Mouse (Mus musculus) gastrocnemius, postnatal 14 days (tissue): ENCODE measurements at regions not wholly inside any gene's neighbourhood (a gene's known extent, or its start where the extent isn't known, plus 50 kb on each side); places are given as distances from the start of the nearest gene placed in this dataset.

Experiments used
- DNase-seq: peaks from one replicate; pipeline ENCODE4 v3.0.0; 2021; ENCODE audit warnings: mixed read lengths
- intact Hi-C: fragments of 180-260 bp; cut with DNase I; formaldehyde crosslinking; loops from one replicate; pipeline ENCODE4 v1.15.1; 2025; ENCODE audit warnings: low total_unique reads

DNA sequence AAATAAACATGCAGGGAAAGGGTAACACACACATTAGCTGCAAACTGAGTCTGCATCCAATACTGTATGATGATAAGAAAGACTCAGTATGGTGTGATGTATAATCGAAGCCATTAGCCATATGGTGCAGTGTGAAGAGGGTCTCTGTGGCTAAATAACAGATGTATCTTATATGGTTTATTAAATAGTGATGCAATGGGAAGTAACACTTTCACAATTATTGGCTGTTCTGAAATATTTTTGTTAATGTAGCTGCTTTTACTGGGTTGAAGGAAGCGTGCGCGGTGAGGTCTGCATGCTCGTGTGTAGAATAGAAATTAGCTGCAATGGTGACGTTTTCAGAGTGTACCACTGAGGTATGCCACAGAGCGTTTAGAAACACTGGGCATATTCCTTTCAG lies 221.7 kb upstream of the Zic1 start:
- intact Hi-C loops, result no loop called here
- no peak for DNase-seq

DNA sequence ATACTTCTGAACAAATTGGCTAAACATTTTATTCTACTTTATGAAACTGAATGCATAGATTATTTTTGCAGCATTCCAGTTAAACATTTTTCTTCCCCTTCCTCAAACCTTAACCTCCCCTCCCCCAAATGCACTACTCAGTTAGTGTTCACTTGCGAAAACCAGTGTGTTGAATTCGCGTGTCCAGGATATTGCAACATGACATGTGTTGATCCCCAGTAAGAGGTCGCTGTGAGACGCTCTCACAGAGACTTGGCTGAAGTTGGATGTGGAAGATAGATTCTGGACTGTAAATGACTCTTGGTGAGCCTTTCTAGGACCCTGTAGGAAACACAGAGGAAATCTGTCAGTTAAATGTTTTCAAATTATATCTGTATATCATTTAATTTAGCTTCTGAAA lies 221.0 kb upstream of the Zic1 start:
- DNase-seq, result no peak
- intact Hi-C loops, result no loop called here

DNA sequence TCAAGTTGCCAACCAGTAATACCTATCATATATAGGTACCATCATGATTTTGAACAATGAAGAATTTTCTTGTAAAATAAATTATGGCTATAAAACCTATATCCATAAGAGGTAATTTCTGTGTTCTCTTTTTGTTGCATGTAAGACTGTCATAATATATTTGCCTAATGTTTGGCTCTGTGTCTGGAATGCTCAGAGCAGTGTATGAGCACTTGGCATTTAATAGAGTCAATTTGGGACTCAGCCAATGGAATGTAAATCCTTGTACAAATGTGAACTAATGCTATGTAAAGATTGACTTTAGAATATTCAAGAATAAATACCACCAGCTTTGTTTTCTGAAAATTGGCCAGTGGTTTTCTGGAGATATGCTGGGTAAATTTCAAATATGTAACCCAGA lies 208.5 kb upstream of the Zic1 start:
- intact Hi-C loops, result no loop called here
- DNase-seq, result no peak

DNA sequence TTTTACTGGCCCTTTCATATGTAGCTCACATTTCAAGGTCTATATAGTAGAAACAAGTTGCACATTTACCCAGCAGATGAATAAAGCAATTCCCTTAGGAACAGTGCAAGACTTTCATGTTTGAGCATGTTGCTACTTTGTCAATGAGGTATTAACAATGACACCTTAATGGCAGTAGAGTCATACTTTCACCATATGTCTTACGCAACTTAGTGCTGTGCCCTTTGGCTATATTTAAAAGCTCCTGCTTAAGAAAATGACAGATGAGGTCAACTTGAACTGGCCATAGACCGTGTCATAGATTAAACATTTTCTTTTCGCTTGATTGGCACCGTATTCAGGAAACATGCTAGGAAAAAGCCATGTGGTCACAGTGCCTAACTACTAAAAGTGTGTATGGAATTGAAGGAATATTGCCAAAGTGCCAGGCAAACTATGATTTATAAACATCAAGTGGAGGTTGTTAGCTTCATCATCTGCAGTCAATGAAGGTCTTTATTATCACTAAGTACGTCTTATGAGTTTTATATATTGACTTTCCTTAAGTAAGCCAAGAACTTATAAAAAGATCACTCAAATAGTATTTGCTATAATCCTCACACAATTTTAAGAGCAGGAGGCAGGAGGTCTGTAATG lies 200.5 kb upstream of the Zic1 start:
- DNase-seq, result no peak
- intact Hi-C loops, result no loop called here

DNA sequence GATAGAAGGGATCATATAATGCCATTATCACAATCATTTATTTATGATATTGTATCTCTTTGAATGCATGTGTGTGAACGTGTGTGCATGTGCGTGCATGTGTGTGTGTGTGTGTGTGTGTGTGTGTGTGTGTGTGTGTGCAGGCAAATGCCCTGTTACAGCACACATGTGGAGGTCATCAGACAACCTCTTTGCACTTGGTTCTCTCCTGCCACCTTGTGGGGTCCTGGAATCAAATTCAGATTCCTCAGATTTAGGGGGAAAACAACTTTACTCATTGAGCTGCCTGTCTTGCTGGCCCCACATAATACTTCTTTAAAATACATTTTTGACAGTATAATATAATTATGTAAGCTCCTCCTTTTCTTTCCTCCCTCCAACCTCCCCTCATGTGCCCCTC lies 195.7 kb upstream of the Zic1 start:
- no peak for DNase-seq
- intact Hi-C loops, result no loop called here

DNA sequence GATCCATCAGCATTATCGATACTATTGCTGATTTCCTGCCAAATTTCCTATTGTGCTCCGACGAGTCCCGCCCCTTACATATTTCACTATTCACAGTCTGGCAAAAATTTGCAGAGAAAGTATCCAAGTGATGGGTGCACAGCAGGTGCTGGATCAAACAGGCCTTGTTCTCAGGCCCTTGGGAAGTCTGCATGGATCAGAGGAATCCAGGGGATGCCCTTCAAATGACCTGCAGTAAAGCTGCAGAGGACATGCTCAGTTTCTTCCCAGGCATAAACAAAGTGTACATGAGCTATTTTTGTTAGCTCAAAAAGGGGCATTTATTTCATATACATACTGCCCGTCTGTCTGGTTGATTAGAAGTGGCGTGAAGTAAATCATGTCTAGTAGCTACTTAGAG lies 194.2 kb upstream of the Zic1 start:
- DNase-seq, result no peak
- intact Hi-C loops, result no loop called here

DNA sequence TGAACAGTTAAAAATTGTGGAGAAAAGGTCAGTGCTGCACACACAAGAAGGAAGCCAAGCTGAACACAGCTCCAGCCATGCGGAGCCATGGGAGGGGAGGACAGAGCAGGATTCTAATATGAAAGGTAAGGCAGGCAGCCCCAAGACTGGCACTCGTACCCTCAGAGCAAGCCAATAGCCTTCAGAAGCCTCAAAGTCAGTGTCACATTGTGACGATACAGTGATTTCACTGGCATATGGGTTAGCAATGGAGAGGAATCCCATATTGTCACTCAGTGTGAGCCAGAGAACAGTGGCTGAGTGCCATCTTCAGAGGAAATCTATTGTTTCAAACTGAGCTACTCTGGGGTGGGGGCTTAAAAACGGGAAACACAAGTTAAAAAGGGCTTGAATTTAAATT lies 181.4 kb upstream of the Zic1 start:
- no peak for DNase-seq
- intact Hi-C loops, result no loop called here

DNA sequence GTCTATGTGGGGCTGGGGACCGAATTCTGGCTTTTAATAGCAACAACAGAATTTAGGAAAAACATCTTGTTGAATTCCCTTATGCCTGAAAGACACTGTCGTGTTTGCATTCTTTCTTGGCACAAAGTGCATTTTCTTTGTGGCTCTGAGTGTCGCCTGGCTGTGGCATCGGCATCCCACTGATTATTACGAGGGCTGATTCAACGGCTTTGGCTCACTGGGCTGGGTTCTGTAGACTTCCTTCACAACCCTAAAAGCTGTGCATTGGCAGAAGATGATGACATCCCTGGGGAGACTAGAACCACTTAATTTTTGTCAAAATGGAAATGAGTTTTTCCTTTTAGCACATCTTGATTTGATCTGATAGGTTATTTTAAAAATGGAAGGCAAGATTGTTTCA lies 179.8 kb upstream of the Zic1 start:
- intact Hi-C loops, result no loop called here
- no peak for DNase-seq

DNA sequence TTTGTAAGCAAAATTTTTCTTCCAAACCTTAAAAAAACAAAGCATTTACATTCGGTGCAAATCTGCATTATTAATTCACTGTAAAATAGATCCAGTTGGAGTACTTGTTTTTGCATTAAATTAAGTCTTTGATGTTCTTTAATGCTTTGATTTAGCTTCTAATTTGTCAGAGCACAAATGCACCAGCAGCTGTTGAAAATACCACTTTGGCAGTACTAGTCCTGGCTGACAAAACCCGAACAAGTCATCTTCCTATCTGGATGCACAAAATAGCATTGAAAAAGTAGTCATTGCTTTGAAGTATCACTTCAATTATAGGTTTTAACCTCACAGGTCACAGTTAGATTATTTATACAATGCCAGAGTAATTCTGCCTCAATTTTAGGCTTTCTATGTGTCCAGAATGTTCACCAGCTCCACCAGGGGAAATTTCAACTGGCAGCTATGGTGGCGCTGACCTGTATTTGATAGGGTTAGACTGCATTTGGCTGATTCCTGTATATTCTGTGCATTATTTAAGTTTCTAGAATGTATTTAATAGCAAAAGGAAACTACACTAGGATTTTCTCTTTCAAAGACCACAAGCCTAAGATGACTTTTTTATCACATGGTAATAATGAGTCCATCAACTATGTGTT lies 163.3 kb upstream of the Zic1 start:
- no peak for DNase-seq
- intact Hi-C loops, result no loop called here

DNA sequence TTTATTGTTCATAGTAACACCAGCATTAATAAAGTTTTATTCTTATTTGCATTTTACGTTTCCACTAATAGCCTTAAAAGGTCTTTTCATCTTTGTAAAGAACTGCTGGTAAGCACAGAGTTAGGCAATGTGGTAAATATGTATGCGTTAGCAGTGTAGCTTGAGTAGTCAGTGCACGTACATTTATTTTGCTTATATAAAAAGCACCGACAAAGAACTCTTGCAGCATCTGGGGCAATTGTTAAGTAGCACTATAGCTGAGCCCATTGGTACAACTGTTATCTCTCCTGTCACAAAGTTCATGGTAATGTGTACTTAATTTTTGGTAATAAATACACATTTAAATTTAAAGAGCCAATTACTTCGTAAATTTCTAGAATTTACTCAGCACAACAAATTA lies 162.8 kb upstream of the Zic1 start:
- DNase-seq, result no peak
- intact Hi-C loops, result no loop called here

DNA sequence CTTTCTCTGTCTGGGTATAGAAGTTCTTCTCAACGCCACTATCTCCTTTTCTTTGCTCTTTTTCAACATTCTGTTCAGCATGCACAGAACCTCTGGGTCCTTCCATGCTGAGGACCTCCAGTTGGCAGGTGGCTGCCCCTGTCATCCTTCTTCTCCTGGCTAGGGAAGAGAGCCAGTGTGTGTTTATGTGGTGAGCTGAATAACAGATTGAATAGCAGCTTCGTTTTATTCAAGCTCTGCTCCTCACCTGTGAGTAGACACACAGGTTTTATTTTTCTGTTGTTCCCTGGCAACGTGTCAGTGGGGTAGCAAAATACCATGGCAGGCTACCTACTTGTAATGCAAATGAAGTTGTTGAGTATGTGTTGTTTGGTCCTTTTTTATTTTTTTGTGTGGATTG lies 154.9 kb upstream of the Zic1 start:
- intact Hi-C loops, result no loop called here
- DNase-seq, result no peak

DNA sequence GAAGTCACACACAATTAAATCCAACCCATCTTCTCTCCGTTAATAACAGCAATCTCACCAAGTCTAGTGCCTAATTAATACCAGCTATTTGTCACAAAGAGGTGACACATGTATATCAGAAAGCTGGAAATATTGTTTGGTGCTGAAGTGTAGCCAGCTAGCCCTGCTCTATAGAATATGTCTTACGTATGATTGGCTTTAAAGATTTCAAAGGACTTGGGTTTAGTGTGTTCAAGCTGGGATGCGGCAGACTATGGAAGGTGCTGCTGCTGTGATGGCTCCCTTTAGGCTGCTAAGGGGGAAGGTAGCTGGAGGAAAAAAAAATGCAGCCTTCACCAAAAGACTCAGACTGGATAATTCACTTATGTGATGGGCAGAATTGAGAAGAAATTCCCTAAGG lies 144.1 kb upstream of the Zic1 start:
- intact Hi-C loops, result no loop called here
- DNase-seq, result no peak

DNA sequence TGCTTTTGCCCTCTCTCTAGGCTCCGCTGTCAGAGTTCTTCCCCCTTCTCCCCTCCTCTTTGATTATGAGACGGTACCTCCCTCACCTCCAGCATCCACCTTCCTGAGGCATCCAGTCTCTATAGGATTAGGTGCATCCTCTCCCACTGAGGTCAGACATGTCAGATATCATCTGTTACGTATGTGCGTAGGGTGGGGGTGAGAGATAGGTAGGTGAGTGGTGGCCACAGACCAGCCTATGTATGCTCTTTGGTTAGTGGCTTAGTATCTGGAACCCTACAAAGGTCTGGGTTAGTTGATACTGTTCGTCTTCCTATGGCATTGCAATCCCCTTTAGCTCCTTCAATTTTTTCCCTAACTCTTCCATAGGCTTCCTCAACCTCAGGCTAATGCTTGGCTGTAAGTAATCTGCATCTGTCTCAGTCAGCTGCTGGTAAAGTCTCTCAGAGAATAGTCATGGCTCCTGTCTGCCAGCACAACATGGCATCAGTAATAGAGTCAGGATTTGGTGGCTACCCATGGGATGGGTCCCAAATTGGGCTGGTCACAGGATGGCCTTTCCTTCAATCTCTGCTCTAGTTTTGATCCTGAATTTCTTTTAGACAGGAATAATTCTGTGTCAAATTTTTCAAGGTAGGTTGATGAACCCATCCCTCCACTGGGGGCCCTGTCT lies 138.2 kb upstream of the Zic1 start:
- intact Hi-C loops, result no loop called here

DNA sequence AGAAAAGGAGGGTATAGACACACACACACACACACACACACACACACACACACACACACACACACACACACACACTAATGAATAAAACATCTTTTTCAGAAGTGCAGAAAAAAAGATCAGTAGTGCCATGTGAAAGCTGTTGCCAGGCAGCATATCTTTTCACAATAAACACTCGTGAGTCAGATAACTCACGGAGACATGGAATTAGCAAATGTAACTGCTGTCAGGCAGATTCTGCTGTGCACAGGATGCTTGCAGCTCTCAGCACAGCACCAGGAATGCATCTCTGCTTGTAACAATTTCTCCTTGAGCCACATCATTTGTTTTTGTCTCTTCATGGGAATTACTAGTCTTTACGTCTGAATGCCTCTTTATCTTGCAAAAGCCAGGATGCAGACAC lies 111.0 kb upstream of the Zic1 start:
- intact Hi-C loops, result no loop called here
- DNase-seq, result no peak

More for the DNA sequence above, 138.2 kb upstream of the Zic1 start:
- DNase-seq, result no peak

DNA sequence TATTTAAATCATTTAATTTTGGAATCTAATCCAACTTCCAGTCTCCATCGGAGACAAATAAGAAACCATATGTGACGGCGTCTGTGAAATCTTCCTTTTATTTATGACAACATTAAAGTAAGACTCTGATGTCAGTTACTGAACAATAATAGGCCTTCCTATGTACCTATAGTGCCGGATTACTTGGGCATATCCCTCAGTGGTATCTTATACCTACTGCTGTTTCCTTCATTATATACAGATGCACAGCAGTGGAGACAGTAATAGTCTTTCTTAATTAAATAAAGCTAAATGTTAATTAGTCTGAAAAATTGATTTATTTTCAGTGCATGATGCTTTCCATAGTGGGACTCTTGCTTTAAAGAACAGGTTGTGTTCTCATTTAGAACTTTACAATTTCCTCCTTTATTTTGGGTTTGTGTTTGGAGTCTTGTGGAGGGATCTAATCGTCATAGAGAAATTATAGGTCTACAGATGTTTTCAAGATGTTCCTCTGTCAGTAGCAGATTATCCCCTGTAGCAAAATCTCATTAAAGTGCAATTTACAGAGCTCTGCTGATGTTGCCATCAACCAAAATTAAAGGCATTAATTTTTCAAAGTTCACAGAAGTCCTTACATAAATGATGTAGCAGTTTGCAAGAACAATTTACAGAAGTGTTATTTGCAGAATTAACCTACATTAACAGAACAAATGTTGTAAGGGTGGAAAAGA lies 97.3 kb upstream of the Zic1 start:
- DNase-seq, result no peak
- intact Hi-C loops, result no loop called here

DNA sequence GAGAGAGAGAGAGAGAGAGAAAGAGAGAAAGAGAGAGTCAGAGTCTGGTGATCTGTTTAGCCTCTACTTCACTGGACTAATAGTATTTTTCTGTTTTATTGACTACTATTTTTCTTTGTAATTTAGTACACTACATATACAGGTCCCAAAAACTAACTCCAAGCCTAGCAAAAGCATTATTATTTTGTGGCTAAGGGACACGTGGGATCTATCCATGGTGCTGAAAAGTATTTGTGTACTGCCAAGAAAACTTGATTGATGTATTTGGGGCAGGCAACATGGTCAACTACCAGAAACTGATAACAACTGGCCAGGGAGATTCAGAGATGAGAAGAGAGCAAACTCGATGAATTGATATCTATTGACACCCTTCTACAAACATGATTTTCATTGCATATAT lies 94.3 kb upstream of the Zic1 start:
- intact Hi-C loops, result no loop called here
- no peak for DNase-seq

DNA sequence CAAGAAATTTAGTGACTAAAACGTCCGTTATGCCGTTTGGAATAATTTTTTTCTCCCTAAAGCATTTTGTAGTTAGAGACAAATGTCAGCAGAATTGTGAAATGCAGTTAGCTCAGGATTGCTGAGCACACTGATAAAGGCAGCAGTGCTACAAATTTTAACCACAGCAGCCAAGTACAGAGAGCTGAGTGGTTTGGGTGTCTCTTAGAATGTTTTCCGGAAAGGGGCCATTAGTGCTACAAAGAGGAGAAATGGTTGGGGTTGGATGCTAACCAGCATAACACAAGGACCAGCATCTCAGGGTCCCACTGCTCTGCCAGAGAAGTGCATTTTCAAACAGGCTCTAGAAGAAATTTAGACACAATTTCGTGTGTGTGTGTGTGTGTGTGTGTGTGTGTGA lies 91.2 kb upstream of the Zic1 start:
- no peak for DNase-seq
- intact Hi-C loops, result no loop called here

DNA sequence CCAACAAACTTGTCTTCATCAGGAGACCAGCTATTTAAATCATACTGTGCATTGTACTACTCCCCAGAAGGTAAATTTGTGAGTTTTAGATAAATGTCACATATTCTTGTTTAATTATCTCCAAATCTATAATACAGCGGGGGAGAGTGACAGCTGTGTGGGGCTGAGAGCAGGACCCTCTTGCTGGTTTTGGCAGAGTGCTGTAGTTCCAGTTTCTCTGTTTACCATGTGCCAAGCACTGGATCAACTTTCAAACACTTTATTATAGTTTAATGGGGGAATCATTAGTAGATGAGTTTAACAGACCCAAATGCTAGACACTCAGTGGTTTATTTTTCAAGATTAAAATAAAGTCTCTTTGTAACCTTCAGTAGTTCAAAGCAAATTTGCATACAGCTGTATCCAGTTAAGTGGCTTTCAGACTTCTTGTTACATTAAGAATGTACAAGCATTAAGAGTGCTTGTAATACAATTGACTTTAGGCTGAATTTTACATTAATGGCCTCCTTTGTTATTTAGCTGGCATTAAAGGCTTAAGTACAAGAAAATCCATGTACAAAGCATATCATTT lies 90.7 kb upstream of the Zic1 start:
- intact Hi-C loops, result no loop called here
- DNase-seq, result no peak

DNA sequence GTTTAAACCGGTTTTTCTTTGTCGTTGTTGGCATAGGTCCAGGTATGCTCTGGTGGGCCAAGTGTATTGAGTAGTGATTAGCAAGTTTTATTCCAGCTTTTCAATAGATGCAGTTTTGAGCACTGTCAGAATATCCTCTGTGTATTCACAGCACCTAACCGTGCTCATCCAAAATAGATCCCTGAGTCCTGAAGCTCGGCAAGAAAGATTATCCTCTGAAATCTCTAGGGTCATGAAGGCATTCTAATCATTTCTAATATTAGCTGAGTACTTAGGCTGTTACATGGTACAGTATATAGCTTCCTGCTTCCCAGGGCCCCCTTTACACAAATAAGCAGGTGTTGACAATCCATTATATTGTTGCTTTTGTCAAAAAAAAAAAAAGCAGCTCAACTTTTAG lies 73.5 kb upstream of the Zic1 start:
- DNase-seq, result no peak
- intact Hi-C loops, result no loop called here
